Mouse (Mus musculus): ENCODE data around the gene Palb2. TPM values are rescaled to one million over a fixed set of nuclear protein-coding genes. Genes with fewer than 3 reads are reported as not detected.

Palb2 gene
- polyA plus RNA-seq, 1 experiment from 2014 or later, result 20.5 TPM

Other genes with a start within 250 kb of the Palb2 start
- gene Cog7, start 151.3 kb downstream of the Palb2 start, polyA plus RNA-seq (2015; fragmentation: Nextera tagmentation; extraction: Ambion mirVana), result 29.1 and 29.5 TPM in 2 replicates
- gene Gga2, start 111.8 kb downstream of the Palb2 start, polyA plus RNA-seq (2015; fragmentation: Nextera tagmentation; extraction: Ambion mirVana), result 89.4 and 95.4 TPM in 2 replicates
- gene Ubfd1, start 65.8 kb downstream of the Palb2 start, polyA plus RNA-seq (2015; fragmentation: Nextera tagmentation; extraction: Ambion mirVana), result 65.3 and 66.2 TPM in 2 replicates
- gene Ears2, start 65.7 kb downstream of the Palb2 start, polyA plus RNA-seq (2015; fragmentation: Nextera tagmentation; extraction: Ambion mirVana), result 18.6 TPM in 2 replicates
- 703 and 789 TPM in 2 replicates for gene Ndufab1, start 31.1 kb downstream of the Palb2 start, polyA plus RNA-seq (2015; fragmentation: Nextera tagmentation; extraction: Ambion mirVana)
- 112 and 118 TPM in 2 replicates for gene Dctn5, start 56 bp upstream of the Palb2 start, polyA plus RNA-seq (2015; fragmentation: Nextera tagmentation; extraction: Ambion mirVana)
- 147 and 150 TPM in 2 replicates for gene Plk1, start 26.5 kb upstream of the Palb2 start, polyA plus RNA-seq (2015; fragmentation: Nextera tagmentation; extraction: Ambion mirVana)
- gene Ern2, start 53.2 kb upstream of the Palb2 start, polyA plus RNA-seq (2015; fragmentation: Nextera tagmentation; extraction: Ambion mirVana), result 0.89 TPM in 1 of 2 replicates, not detected in the other
- gene Chp2, start 86.5 kb upstream of the Palb2 start, polyA plus RNA-seq (2015; fragmentation: Nextera tagmentation; extraction: Ambion mirVana), result 0.75 and 0.77 TPM in 2 replicates
- 3.4 and 5.9 TPM in 2 replicates for gene Prkcb, start 155.8 kb upstream of the Palb2 start, polyA plus RNA-seq (2015; fragmentation: Nextera tagmentation; extraction: Ambion mirVana)